Mouse (Mus musculus) intestine, embryonic 15.5 days (tissue): Measurements from ENCODE around the gene Ric8b. TPM values are rescaled to one million over a fixed set of nuclear protein-coding genes. Genes with fewer than 3 reads are reported as not detected.

ENCODE experiments used
- ATAC-seq: fragments of 200-750 bp; cut with Nextera tagmentation; 2 replicates; pipeline ENCODE4 v1.8.0; 2017; ENCODE audit warnings: moderate TSS enrichment, moderate library complexity
- H3K27ac ChIP-seq: fragments of 300-500 bp; sonication (generic); 2 replicates; pipeline ENCODE4 v1.5.1; 2015; ENCODE audit warnings: mild to moderate bottlenecking, inconsistent platforms
- H3K27me3 ChIP-seq: fragments of 300-500 bp; sonication (generic); replicated peaks from 2 replicates; pipeline ENCODE4 v1.6.1; 2015; ENCODE audit warnings: inconsistent platforms
- H3K36me3 ChIP-seq: fragments of 300-500 bp; sonication (generic); 2 replicates; pipeline ENCODE4 v1.6.1; 2015; ENCODE audit warnings: inconsistent platforms
- H3K4me1 ChIP-seq: fragments of 300-500 bp; sonication (generic); replicated peaks from 2 replicates; pipeline ENCODE4 v1.6.1; 2015; ENCODE audit warnings: inconsistent platforms
- H3K4me2 ChIP-seq: fragments of 300-500 bp; sonication (generic); replicated peaks from 2 replicates; pipeline ENCODE4 v1.6.1; 2015; ENCODE audit warnings: mild to moderate bottlenecking, inconsistent platforms
- H3K4me3 ChIP-seq: fragments of 300-500 bp; sonication (generic); replicated peaks from 2 replicates; pipeline ENCODE4 v1.5.1; 2015; ENCODE audit warnings: inconsistent platforms
- H3K9ac ChIP-seq: fragments of 300-500 bp; sonication (generic); 2 replicates; pipeline ENCODE4 v1.6.1; 2015; ENCODE audit warnings: inconsistent platforms
- H3K9me3 ChIP-seq: fragments of 300-500 bp; sonication (generic); 2 replicates; pipeline ENCODE4 v1.6.1; 2016; ENCODE audit warnings: inconsistent platforms
- WGBS: fragments of 180-500 bp; shearing (Covaris S2); methylation state at CpG from one replicate; pipeline ENCODE4 v1.1.7; 2015; 5-methylcytosine and 5-hydroxymethylcytosine counted together
- polyA plus RNA-seq: library from polyadenylated mRNA; unstranded; fragments of >200 nt; fragmentation: Nextera tagmentation; extraction: Ambion mirVana; gene quantifications from 2 replicates; pipeline ENCODE4 v1.2.1, GENCODE M21; 2015

Ric8b gene
- polyA plus RNA-seq, 1 experiment from 2014 or later = 18.0 TPM

- Histone ChIP-seq H3K27me3 (no peaks in the 10 kb centered on the region), H3K4me1 (no peaks in the 10 kb centered on the region), H3K4me3 (no peak overlapping the region), H3K9ac (no peak overlapping the region), H3K4me2 (no peak overlapping the region), H3K36me3 (no peaks in the 10 kb centered on the region), H3K27ac (no peak overlapping the region), H3K9me3 (no peaks in the 10 kb centered on the region)
- 64% methylated on average over 1 of the region's 1 CpGs for WGBS
- no peak for ATAC-seq
Measured at GRCm38 (mm10) chr10:84910758-84911384, 6.5 kb upstream of the Ric8b start.

- H3K9ac ChIP-seq = no peak overlapping the region
- 82% methylated on average over 1 of the region's 1 CpGs for WGBS
- 0 out of 2 replicates have a peak, but pooled peaks cover 3% of the 10 kb centered on the region for H3K4me1 ChIP-seq
- H3K27ac ChIP-seq = no peak overlapping the region
- H3K4me3 ChIP-seq = no peak overlapping the region
- H3K4me2 ChIP-seq = no peak overlapping the region
- H3K36me3 ChIP-seq = no peaks in the 10 kb centered on the region
- no peaks in the 10 kb centered on the region for H3K9me3 ChIP-seq
- ATAC-seq = no peak
- H3K27me3 ChIP-seq = no peaks in the 10 kb centered on the region
Measured at GRCm38 (mm10) chr10:84913148-84913547, 4.3 kb upstream of the Ric8b start.

GRCm38 (mm10) chr10:84915476-84915875, 1.9 kb upstream of the Ric8b start:
- H3K27ac ChIP-seq = no peak overlapping the region
- H3K4me1 ChIP-seq = 0 out of 2 replicates have a peak, but pooled peaks cover 10% of the 10 kb centered on the region
- H3K9ac ChIP-seq = no peak overlapping the region
- H3K27me3 ChIP-seq = no peaks in the 10 kb centered on the region
- H3K4me3 ChIP-seq = no peak overlapping the region
- no peaks in the 10 kb centered on the region for H3K36me3 ChIP-seq
- H3K9me3 ChIP-seq = no peaks in the 10 kb centered on the region
- H3K4me2 ChIP-seq = no peak overlapping the region
- ATAC-seq = no peak
- WGBS = 85% methylated on average over 6 of the region's 6 CpGs

- Histone ChIP-seq H3K36me3 (no peaks in the 10 kb centered on the region), H3K4me3 (peak overlapping the region; percentile 87), H3K9me3 (no peaks in the 10 kb centered on the region), H3K27ac (peak overlapping the region; percentile 96), H3K9ac (peak overlapping the region; percentile 87), H3K27me3 (no peaks in the 10 kb centered on the region), H3K4me2 (peak overlapping the region; percentile 77), H3K4me1 (0 out of 2 replicates have a peak, but pooled peaks cover 10% of the 10 kb centered on the region)
- ATAC-seq = no peak; the same call in 1 of the 2 replicates
- WGBS = 0% methylated on average over 13 of the region's 27 CpGs
Measured at GRCm38 (mm10) chr10:84917731-84918095, 297 bp downstream of the Ric8b start.

GRCm38 (mm10) chr10:84926336-84926735, 8.9 kb downstream of the Ric8b start:
- Histone ChIP-seq H3K9ac (no peak overlapping the region), H3K27ac (no peak overlapping the region), H3K4me3 (no peak overlapping the region), H3K4me2 (no peak overlapping the region), H3K36me3 (no peaks in the 10 kb centered on the region), H3K4me1 (peaks cover 5% of the 10 kb centered on the region; the same call in 1 of the 2 replicates), H3K27me3 (no peaks in the 10 kb centered on the region), H3K9me3 (no peaks in the 10 kb centered on the region)
- WGBS = 53% methylated on average over 7 of the region's 7 CpGs
- ATAC-seq = no peak

- Histone ChIP-seq H3K4me1 (peaks cover 5% of the 10 kb centered on the region; the same call in 1 of the 2 replicates), H3K36me3 (no peaks in the 10 kb centered on the region), H3K27me3 (no peaks in the 10 kb centered on the region), H3K9ac (no peak overlapping the region), H3K9me3 (no peaks in the 10 kb centered on the region), H3K4me2 (no peak overlapping the region), H3K4me3 (no peak overlapping the region), H3K27ac (no peak overlapping the region)
- no peak for ATAC-seq
- WGBS = 87% methylated on average over 4 of the region's 4 CpGs
Measured at GRCm38 (mm10) chr10:84926885-84927284, 9.5 kb downstream of the Ric8b start.

GRCm38 (mm10) chr10:84928465-84928864, 11.0 kb downstream of the Ric8b start:
- Histone ChIP-seq H3K36me3 (no peaks in the 10 kb centered on the region), H3K9ac (no peak overlapping the region), H3K27ac (no peak overlapping the region), H3K4me2 (no peak overlapping the region), H3K9me3 (no peaks in the 10 kb centered on the region), H3K4me1 (peaks cover 5% of the 10 kb centered on the region; the same call in 1 of the 2 replicates), H3K4me3 (no peak overlapping the region), H3K27me3 (no peaks in the 10 kb centered on the region)
- no peak for ATAC-seq
- 77% methylated on average over 4 of the region's 4 CpGs for WGBS

GRCm38 (mm10) chr10:84935553-84936209, 18.3 kb downstream of the Ric8b start:
- H3K27me3 ChIP-seq = no peaks in the 10 kb centered on the region
- no peak for ATAC-seq
- H3K4me2 ChIP-seq = no peak overlapping the region
- no peaks in the 10 kb centered on the region for H3K9me3 ChIP-seq
- H3K9ac ChIP-seq = no peak overlapping the region
- no peaks in the 10 kb centered on the region for H3K4me1 ChIP-seq
- WGBS = 82% methylated on average over 7 of the region's 7 CpGs
- no peaks in the 10 kb centered on the region for H3K36me3 ChIP-seq
- H3K4me3 ChIP-seq = no peak overlapping the region
- no peak overlapping the region for H3K27ac ChIP-seq

- Histone ChIP-seq H3K27me3 (no peaks in the 10 kb centered on the region), H3K4me3 (no peak overlapping the region), H3K27ac (no peak overlapping the region), H3K4me2 (no peak overlapping the region), H3K4me1 (no peaks in the 10 kb centered on the region), H3K9me3 (no peaks in the 10 kb centered on the region), H3K36me3 (no peaks in the 10 kb centered on the region), H3K9ac (no peak overlapping the region)
- ATAC-seq = no peak
- 61% methylated on average over 4 of the region's 4 CpGs for WGBS
Measured at GRCm38 (mm10) chr10:84936832-84937515, 19.6 kb downstream of the Ric8b start.

GRCm38 (mm10) chr10:84938094-84938820, 20.8 kb downstream of the Ric8b start:
- H3K27me3 ChIP-seq = no peaks in the 10 kb centered on the region
- no peak overlapping the region for H3K4me2 ChIP-seq
- 81% methylated on average over 14 of the region's 14 CpGs for WGBS
- no peaks in the 10 kb centered on the region for H3K4me1 ChIP-seq
- no peaks in the 10 kb centered on the region for H3K9me3 ChIP-seq
- no peak overlapping the region for H3K9ac ChIP-seq
- H3K4me3 ChIP-seq = no peak overlapping the region
- no peaks in the 10 kb centered on the region for H3K36me3 ChIP-seq
- ATAC-seq = no peak
- no peak overlapping the region for H3K27ac ChIP-seq

GRCm38 (mm10) chr10:84938886-84939285, 21.5 kb downstream of the Ric8b start:
- no peak overlapping the region for H3K4me3 ChIP-seq
- ATAC-seq = no peak
- no peaks in the 10 kb centered on the region for H3K27me3 ChIP-seq
- H3K4me2 ChIP-seq = no peak overlapping the region
- H3K9me3 ChIP-seq = no peaks in the 10 kb centered on the region
- no peaks in the 10 kb centered on the region for H3K4me1 ChIP-seq
- no peak overlapping the region for H3K9ac ChIP-seq
- 77% methylated on average over 5 of the region's 5 CpGs for WGBS
- no peak overlapping the region for H3K27ac ChIP-seq
- H3K36me3 ChIP-seq = no peaks in the 10 kb centered on the region

GRCm38 (mm10) chr10:84940356-84940755, 22.9 kb downstream of the Ric8b start:
- H3K9ac ChIP-seq = no peak overlapping the region
- no peak for ATAC-seq
- 79% methylated on average over 1 of the region's 1 CpGs for WGBS
- no peaks in the 10 kb centered on the region for H3K9me3 ChIP-seq
- no peak overlapping the region for H3K27ac ChIP-seq
- H3K4me2 ChIP-seq = no peak overlapping the region
- H3K36me3 ChIP-seq = no peaks in the 10 kb centered on the region
- H3K4me3 ChIP-seq = no peak overlapping the region
- no peaks in the 10 kb centered on the region for H3K4me1 ChIP-seq
- no peaks in the 10 kb centered on the region for H3K27me3 ChIP-seq
